Mouse (Mus musculus) adrenal gland, postnatal 25 days (tissue): ENCODE measurements at regions not wholly inside any gene's neighbourhood (a gene's known extent, or its start where the extent isn't known, plus 50 kb on each side); places are given as distances from the start of the nearest gene placed in this dataset.

Experiments
- DNase-seq: peaks from one replicate; pipeline ENCODE4 v3.0.0; 2021; ENCODE audit warnings: mixed read lengths

DNA sequence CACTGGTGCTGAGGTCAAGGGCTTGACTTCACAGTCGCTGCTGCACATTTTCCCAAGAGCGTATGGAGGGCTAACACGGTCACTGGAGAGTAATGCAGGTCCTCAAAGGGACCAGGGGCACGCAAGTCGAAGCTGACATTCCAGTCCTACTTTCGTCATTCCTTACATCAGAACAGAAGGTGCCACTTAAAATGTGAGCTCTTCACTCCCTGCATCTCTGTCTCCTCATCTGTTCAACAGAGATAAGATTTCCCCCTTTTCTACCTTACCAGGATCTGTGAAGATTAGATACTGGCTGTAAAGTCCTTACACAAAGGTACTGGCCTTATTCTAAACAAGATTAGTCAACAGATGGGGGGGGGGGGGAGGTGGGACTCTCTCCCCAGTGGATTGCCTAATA lies 67.0 kb upstream of the Zeb2 start:
- no peak for DNase-seq

DNA sequence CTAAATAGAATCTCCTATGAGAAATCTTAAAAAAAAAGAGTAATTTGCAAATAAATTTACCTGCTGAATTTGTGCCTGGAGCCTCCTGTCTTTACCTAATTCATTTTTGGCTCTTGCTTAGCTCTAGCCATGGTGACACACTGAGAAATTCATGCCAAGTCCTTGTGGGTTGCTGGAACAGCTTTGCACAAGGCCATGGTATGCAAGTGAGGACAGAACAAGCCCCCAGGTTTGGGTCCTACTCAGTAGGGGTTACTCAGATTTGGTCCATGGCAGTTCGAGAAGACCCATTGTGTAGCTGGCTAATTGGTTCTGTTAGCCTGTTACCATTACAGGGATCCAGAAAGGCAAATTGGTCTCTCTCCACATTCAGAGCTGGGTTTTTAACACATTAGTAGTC lies 65.7 kb upstream of the Zeb2 start:
- no peak for DNase-seq

DNA sequence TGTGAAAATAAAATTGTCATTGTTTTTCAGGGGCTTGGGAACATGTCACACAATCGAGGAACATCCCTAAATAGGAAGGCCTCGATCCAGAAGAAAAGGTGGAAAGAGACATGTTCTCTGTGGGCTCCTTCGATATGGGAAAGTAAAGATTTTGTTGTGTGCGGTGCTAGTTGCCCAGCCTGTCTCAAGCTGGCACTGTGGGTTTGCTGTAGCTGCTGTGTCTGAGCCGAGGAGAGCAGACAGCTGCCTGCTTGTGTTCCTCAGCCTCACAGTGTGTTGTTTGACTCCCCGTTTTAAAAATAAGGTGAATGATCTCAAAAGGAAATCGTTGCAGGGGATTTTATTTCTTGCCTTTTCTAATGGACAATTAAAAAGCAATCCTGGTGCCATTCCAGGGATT lies 64.4 kb upstream of the Zeb2 start:
- no peak for DNase-seq

DNA sequence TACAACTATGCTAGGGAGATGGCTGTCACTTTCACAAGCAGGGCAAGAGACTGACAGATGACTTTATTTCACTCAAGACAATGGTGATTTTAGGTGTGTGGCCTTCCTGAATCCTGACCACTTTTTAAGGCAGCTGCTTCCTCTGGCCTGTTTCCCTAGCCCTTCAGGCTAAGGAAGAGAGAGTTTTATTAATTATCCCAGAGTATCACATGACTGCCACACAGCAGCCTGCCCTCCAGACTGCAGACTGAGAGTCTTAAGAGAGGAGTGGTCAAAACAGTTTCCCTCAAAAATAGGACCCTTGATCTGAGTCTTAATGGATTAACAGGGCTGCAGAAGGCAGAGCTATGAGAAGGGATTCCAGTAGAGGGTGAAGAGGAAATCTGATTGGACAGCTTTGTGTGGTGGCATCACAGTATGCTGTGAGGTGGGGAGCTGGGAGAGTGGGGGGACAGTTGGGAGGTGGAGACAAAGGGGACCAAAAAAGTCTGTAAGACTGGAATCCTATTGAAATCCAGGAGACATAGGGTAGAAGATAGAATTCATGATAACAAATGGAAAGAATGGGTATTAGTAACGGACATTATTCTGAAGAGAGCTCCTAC lies 61.8 kb upstream of the Zeb2 start:
- DNase-seq: no peak

DNA sequence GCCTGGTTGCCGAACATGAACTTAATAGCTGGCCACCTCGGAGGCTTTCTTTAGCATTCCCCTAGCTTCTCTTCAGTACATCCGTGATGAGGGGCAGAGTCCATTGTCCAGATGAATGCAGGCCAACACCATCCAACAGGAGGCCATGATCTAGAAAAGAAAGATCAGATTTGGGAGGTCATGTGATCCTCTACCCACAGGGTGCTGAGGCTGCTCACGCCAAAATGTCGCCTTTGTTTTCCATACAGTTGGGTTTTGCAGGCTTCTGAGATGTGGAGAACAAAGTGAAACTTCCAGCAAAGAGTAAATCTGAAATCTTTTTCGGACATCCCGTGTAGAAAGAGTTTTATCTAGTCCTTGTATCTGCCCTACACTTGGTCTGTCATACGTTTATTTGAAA lies 55.2 kb upstream of the Zeb2 start:
- no peak for DNase-seq

DNA sequence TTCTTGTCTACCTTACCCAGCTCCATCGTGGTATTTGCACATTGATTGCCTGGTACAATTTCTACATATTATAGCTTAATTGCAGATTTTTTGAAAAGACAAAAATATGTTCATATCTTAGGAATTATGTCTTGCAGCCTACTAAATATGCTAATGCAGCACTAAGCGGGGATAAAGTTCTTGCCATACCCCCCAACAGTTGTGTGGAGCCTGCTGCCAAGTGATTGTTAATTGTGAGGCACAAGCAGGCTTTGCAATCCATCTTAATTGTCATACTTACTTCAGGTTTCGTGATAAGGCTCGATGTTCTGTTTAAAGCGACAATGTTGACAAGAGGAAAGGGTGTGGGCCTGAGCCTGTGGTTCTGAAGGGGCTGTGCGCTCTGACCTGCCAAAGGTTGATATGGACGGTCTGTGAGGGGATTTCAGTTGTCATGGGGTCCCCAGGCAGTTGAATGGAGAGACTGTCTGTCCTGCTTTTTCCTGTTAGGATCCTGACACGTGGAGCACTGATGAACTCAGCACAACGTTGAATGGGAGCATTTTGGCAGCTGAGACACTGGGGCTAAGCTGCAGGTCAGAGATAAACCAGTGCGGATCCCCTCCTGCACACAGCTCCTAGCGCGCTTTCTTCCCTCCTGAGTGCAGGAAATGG lies 54.5 kb upstream of the Zeb2 start:
- no peak for DNase-seq

DNA sequence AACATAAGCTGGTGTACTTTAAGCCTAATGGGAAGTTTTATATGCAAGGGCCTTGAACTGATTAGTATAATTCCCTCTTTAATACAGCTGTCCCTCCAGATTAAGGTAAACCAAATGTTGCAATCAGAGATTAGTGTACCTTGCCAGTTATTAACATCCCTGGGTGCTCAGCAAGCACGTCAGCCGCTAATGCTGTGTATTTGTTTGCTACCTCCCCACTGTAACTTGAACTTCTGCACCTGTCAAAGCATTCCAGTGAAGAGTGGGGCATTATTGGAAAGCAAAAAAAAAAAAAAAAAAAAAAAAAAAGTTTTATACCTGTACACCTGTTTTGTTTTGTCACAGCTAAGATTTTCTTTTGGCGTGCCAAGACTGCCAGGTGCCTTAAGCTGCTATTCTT lies 53.1 kb upstream of the Zeb2 start:
- no peak for DNase-seq

DNA sequence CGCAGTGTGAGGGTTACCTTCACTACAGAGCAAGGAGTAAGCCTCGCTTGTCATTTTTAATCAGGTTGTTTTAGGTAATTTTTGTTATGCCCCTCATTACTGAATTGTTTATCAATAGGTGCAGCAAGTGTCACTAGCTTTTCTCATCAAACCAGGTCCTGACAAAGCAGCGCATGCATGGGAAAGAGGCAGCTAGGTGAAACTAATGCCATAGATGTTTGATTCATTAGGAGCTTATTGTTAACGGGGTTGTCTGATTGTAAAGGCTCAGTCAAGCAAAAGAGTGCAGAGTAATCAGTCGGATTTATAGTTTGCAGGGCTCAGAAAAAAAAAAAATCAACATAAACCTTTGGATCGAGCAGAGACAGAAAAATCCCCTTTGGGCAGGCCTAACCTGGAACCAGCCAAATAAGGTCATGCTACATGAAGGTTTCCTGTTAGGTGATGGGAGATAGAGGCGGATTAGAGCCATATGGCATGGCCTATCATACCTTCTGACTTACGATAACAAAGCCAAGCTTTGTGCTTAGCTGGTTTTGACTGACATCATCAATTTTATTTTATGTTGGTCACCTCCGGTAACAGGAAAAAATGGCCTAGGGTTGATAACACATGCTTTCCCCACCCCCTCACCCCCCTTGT lies 52.4 kb upstream of the Zeb2 start:
- DNase-seq: no peak

DNA sequence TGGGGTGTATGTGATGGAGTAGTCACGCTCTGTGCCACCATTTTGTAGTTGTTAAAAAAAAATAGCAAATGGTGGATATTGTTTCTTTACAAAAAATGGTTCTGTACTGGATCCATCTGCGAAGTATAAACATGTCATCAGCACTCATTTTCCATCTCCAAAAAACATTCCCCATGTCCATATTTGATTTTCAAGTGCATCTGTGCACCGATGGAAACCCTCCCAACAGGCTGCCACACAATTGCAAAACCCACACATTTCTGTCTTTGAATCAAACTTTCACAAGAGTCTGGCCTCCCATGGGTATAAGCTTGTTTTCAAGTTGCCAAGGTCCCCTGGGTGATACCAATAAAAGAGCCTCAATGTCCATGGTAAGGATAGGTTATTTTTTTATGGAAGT lies 51.4 kb upstream of the Zeb2 start:
- no peak for DNase-seq
